Mouse (Mus musculus) forebrain, embryonic 16.5 days (tissue): ENCODE measurements at regions not wholly inside any gene's neighbourhood (a gene's known extent, or its start where the extent isn't known, plus 50 kb on each side); places are given as distances from the start of the nearest gene placed in this dataset.

Source experiments
- ATAC-seq: fragments of 200-750 bp; cut with Nextera tagmentation; 2 replicates; pipeline ENCODE4 v1.8.0; 2017; ENCODE audit warnings: mild to moderate bottlenecking, moderate library complexity
- H3K27ac ChIP-seq: fragments of 300-500 bp; sonication (generic); 2 replicates; pipeline ENCODE4 v1.5.1; 2014; ENCODE audit warnings: low read length, control low read depth
- H3K27me3 ChIP-seq: fragments of 300-500 bp; sonication (generic); replicated peaks from 2 replicates; pipeline ENCODE4 v1.6.1; 2014; ENCODE audit warnings: low read length; ENCODE audit not compliant: control insufficient read depth, insufficient read depth
- H3K36me3 ChIP-seq: fragments of 300-500 bp; sonication (generic); 2 replicates; pipeline ENCODE4 v1.6.1; 2014; ENCODE audit not compliant: control insufficient read depth, insufficient read depth
- H3K4me1 ChIP-seq: fragments of 300-500 bp; sonication (generic); replicated peaks from 2 replicates; pipeline ENCODE4 v1.6.1; 2014; ENCODE audit warnings: low read length; ENCODE audit not compliant: control insufficient read depth, insufficient read depth
- H3K4me2 ChIP-seq: fragments of 300-500 bp; sonication (generic); 2 replicates; pipeline ENCODE4 v1.6.1; 2014; ENCODE audit warnings: mild to moderate bottlenecking, low read length, control low read depth
- H3K4me3 ChIP-seq: fragments of 300-500 bp; sonication (generic); replicated peaks from 2 replicates; pipeline ENCODE4 v1.5.1; 2014; ENCODE audit warnings: mild to moderate bottlenecking, low read length, control low read depth
- H3K9ac ChIP-seq: fragments of 300-500 bp; sonication (generic); replicated peaks from 2 replicates; pipeline ENCODE4 v1.6.1; 2014; ENCODE audit warnings: low read depth, low read length, control low read depth
- H3K9me3 ChIP-seq: fragments of 300-500 bp; sonication (generic); 2 replicates; pipeline ENCODE4 v1.6.1; 2016; ENCODE audit warnings: low read length; ENCODE audit not compliant: control insufficient read depth
- WGBS: fragments of 180-500 bp; shearing (Covaris S2); extraction: QIAGEN DNeasy Blood & Tissue Kit; methylation state at CpG from one replicate; pipeline ENCODE4 v1.1.7; 2014; 5-methylcytosine and 5-hydroxymethylcytosine counted together

DNA sequence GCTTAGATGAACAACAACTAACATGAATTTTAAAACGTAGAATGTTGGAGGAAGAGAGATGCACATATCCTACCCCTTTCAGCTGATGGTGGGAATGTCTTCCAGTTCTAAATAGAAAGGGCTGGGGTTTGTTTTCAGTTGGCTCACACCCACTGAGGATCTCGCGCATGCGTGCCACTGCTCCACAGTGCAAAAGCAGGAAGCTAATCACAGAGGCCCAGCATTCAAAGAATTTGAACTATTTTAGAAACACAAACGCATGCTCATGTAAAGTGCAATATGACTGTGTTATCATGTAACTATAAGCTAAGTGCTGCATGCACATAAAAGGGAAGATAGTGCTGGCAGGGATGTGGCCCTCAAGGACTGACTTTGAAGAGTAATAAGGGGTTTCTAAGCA is 81.7 kb upstream of the AI593442 start:
- H3K4me3 ChIP-seq, result no peak overlapping the region
- no peaks in the 10 kb centered on the region for H3K9me3 ChIP-seq
- H3K36me3 ChIP-seq, result no peaks in the 10 kb centered on the region
- H3K4me2 ChIP-seq, result no peak overlapping the region
- no peak overlapping the region for H3K9ac ChIP-seq
- 83% methylated on average over 5 of the region's 5 CpGs for WGBS
- no peak overlapping the region for H3K27ac ChIP-seq
- no peaks in the 10 kb centered on the region for H3K27me3 ChIP-seq
- no peaks in the 10 kb centered on the region for H3K4me1 ChIP-seq
- no peak for ATAC-seq

DNA sequence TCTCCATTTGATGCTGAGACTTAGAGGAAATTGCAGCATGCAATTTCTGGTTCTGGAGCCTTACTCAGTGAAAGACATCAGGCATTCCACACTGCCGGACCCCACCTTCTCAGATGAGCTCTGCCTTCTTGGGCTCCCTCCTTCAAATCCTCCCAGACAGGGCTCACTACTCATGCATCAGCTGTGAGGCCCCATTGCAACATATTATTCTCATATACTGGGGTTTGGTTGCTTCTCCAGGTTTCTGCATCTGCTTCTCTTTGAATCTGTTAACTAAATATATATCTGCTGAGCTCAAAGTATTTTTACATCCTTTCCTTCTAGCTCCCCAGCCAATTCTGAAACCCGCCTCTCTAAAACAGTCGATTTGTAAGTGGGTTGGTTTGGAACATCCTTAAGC is 68.8 kb upstream of the AI593442 start:
- no peaks in the 10 kb centered on the region for H3K9me3 ChIP-seq
- H3K9ac ChIP-seq, result no peak overlapping the region
- H3K4me2 ChIP-seq, result no peak overlapping the region
- H3K4me3 ChIP-seq, result no peak overlapping the region
- H3K27ac ChIP-seq, result no peak overlapping the region
- WGBS, result 88% methylated on average over 3 of the region's 3 CpGs
- no peaks in the 10 kb centered on the region for H3K4me1 ChIP-seq
- no peaks in the 10 kb centered on the region for H3K36me3 ChIP-seq
- no peaks in the 10 kb centered on the region for H3K27me3 ChIP-seq
- no peak for ATAC-seq

DNA sequence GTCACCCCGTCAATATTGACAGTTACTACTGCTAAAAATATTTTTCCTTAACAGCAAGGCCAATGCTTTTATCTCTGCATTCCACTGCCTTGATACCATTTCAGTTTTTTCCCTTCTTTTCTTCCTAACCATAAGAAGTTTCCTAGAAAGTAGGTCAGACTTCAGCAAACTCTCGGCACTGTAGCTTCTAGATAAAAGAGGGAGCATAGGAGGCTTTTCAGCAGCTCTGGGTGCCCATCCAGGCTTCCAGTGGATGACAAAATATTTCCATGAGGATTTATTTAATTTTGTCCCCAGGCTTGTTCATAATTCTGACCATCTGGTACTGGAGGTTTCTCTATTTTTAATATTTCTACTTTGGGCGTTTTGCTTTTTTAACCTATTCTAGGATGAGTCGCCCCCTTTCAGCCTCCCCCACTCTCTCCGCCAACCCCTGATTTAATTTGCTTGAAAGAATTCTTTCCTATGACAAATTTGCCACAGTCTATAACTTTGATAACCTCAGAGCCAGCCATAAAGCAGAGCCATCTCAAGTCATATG is 59.0 kb upstream of the AI593442 start:
- no peak overlapping the region for H3K4me3 ChIP-seq
- 87% methylated on average over 5 of the region's 5 CpGs for WGBS
- H3K27ac ChIP-seq, result no peak overlapping the region
- no peaks in the 10 kb centered on the region for H3K36me3 ChIP-seq
- no peaks in the 10 kb centered on the region for H3K4me1 ChIP-seq
- no peak for ATAC-seq
- H3K4me2 ChIP-seq, result no peak overlapping the region
- H3K27me3 ChIP-seq, result no peaks in the 10 kb centered on the region
- no peaks in the 10 kb centered on the region for H3K9me3 ChIP-seq
- no peak overlapping the region for H3K9ac ChIP-seq
